Mouse (Mus musculus): ENCODE measurements around the gene Mapk8ip1. TPM values are rescaled to one million over a fixed set of nuclear protein-coding genes. Genes with fewer than 3 reads are reported as not detected.
"Not testable (repeated sequence)": the region's sequence is repeated elsewhere in the genome, so short reads cannot be mapped to it uniquely, and the experiment has no call there.

Mapk8ip1 gene
- polyA plus RNA-seq, 1 experiment from 2014 or later, result 37.1 TPM

GRCm38 (mm10) chr2:92423156-92423555 is 22.1 kb upstream of the Mapk8ip1 start:
- no peak overlapping the region for H3K4me3 ChIP-seq
- H3K36me3 ChIP-seq (replicated peaks), result peaks cover 86% of the 10 kb centered on the region
- no peak for DNase-seq (ENCODE audit: low spot score)
- H3K9me3 ChIP-seq, result no peaks in the 10 kb centered on the region
- peaks cover 40% of the 10 kb centered on the region for H3K4me1 ChIP-seq
- 0 out of 2 replicates have a peak overlapping the region, but pooled peaks have one; percentile 65 for H3K27ac ChIP-seq (replicated peaks)
- WGBS, result 90% methylated on average over 9 of the region's 9 CpGs
- no peaks in the 10 kb centered on the region for H3K27me3 ChIP-seq (replicated peaks; ENCODE audit: low read depth, poor library complexity, severe bottlenecking)

- Histone ChIP-seq H3K9me3 (no peaks in the 10 kb centered on the region), H3K27me3 (replicated peaks; ENCODE audit: low read depth, poor library complexity, severe bottlenecking) (no peaks in the 10 kb centered on the region), H3K27ac (replicated peaks) (no peak overlapping the region), H3K4me3 (no peak overlapping the region), H3K36me3 (replicated peaks) (peaks cover 92% of the 10 kb centered on the region), H3K4me1 (peaks cover 34% of the 10 kb centered on the region)
- no peak for DNase-seq (ENCODE audit: low spot score)
- 75% methylated on average over 10 of the region's 10 CpGs for WGBS
Observed at GRCm38 (mm10) chr2:92422388-92423135, 21.5 kb upstream of the Mapk8ip1 start.

- Histone ChIP-seq H3K4me1 (peaks cover 29% of the 10 kb centered on the region), H3K9me3 (no peaks in the 10 kb centered on the region), H3K4me3 (no peak overlapping the region), H3K27me3 (replicated peaks; ENCODE audit: low read depth, poor library complexity, severe bottlenecking) (no peaks in the 10 kb centered on the region), H3K27ac (replicated peaks) (no peak overlapping the region), H3K36me3 (replicated peaks) (peaks cover 99% of the 10 kb centered on the region)
- WGBS, result 91% methylated on average over 7 of the region's 7 CpGs
- DNase-seq (ENCODE audit: low spot score), result no peak
Observed at GRCm38 (mm10) chr2:92421723-92422387, 20.8 kb upstream of the Mapk8ip1 start.

GRCm38 (mm10) chr2:92411705-92412104 is 10.6 kb upstream of the Mapk8ip1 start:
- Histone ChIP-seq H3K9me3 (no peaks in the 10 kb centered on the region), H3K27me3 (replicated peaks; ENCODE audit: low read depth, poor library complexity, severe bottlenecking) (no peaks in the 10 kb centered on the region), H3K36me3 (replicated peaks) (peaks cover 99% of the 10 kb centered on the region), H3K4me3 (no peak overlapping the region), H3K4me1 (no peaks in the 10 kb centered on the region), H3K27ac (replicated peaks) (no peak overlapping the region)
- no peak for DNase-seq (ENCODE audit: low spot score)
- 93% methylated on average over 10 of the region's 10 CpGs for WGBS

- Histone ChIP-seq H3K4me3 (no peak overlapping the region), H3K27me3 (replicated peaks; ENCODE audit: low read depth, poor library complexity, severe bottlenecking) (no peaks in the 10 kb centered on the region), H3K4me1 (peaks cover 10% of the 10 kb centered on the region; the same call in 1 of the 2 replicates), H3K27ac (replicated peaks) (no peak overlapping the region), H3K36me3 (replicated peaks) (peaks cover 99% of the 10 kb centered on the region), H3K9me3 (no peaks in the 10 kb centered on the region)
- DNase-seq (ENCODE audit: low spot score), result no peak
- WGBS, result 91% methylated on average over 18 of the region's 18 CpGs
Observed at GRCm38 (mm10) chr2:92408309-92409045, 7.4 kb upstream of the Mapk8ip1 start.

- Histone ChIP-seq H3K36me3 (replicated peaks) (peaks cover 75% of the 10 kb centered on the region), H3K4me3 (no peak overlapping the region), H3K9me3 (no peaks in the 10 kb centered on the region), H3K27ac (replicated peaks) (no peak overlapping the region), H3K27me3 (replicated peaks; ENCODE audit: low read depth, poor library complexity, severe bottlenecking) (peaks cover 3% of the 10 kb centered on the region), H3K4me1 (peaks cover 18% of the 10 kb centered on the region)
- 90% methylated on average over 7 of the region's 7 CpGs for WGBS
- DNase-seq (ENCODE audit: low spot score), result no peak
Observed at GRCm38 (mm10) chr2:92405687-92406086, 4.6 kb upstream of the Mapk8ip1 start.

- H3K9me3 ChIP-seq, result no peaks in the 10 kb centered on the region
- DNase-seq (ENCODE audit: low spot score), result no peak
- H3K27me3 ChIP-seq (replicated peaks; ENCODE audit: low read depth, poor library complexity, severe bottlenecking), result peaks cover 12% of the 10 kb centered on the region
- peaks cover 66% of the 10 kb centered on the region for H3K36me3 ChIP-seq (replicated peaks)
- H3K4me1 ChIP-seq, result peaks cover 22% of the 10 kb centered on the region
- no peak overlapping the region for H3K4me3 ChIP-seq
- 83% methylated on average over 6 of the region's 6 CpGs for WGBS
- H3K27ac ChIP-seq (replicated peaks), result no peak overlapping the region
Observed at GRCm38 (mm10) chr2:92404737-92405136, 3.7 kb upstream of the Mapk8ip1 start.

GRCm38 (mm10) chr2:92403776-92404319 is 2.8 kb upstream of the Mapk8ip1 start:
- peaks cover 22% of the 10 kb centered on the region for H3K4me1 ChIP-seq
- H3K36me3 ChIP-seq (replicated peaks), result peaks cover 57% of the 10 kb centered on the region
- no peaks in the 10 kb centered on the region for H3K9me3 ChIP-seq
- peaks cover 19% of the 10 kb centered on the region for H3K27me3 ChIP-seq (replicated peaks; ENCODE audit: low read depth, poor library complexity, severe bottlenecking)
- no peak overlapping the region for H3K4me3 ChIP-seq
- H3K27ac ChIP-seq (replicated peaks), result no peak overlapping the region
- DNase-seq (ENCODE audit: low spot score), result no peak
- 90% methylated on average over 5 of the region's 5 CpGs for WGBS

- H3K27me3 ChIP-seq (replicated peaks; ENCODE audit: low read depth, poor library complexity, severe bottlenecking), result peaks cover 19% of the 10 kb centered on the region
- H3K4me3 ChIP-seq, result no peak overlapping the region
- no peaks in the 10 kb centered on the region for H3K9me3 ChIP-seq
- H3K4me1 ChIP-seq, result peaks cover 27% of the 10 kb centered on the region
- WGBS, result 78% methylated on average over 4 of the region's 4 CpGs
- no peak for DNase-seq (ENCODE audit: low spot score)
- peaks cover 46% of the 10 kb centered on the region for H3K36me3 ChIP-seq (replicated peaks)
- H3K27ac ChIP-seq (replicated peaks), result no peak overlapping the region
Observed at GRCm38 (mm10) chr2:92402591-92403326, 1.7 kb upstream of the Mapk8ip1 start.

- no peak for DNase-seq (ENCODE audit: low spot score)
- no peaks in the 10 kb centered on the region for H3K9me3 ChIP-seq
- 2% methylated on average over 22 of the region's 22 CpGs for WGBS
Observed at GRCm38 (mm10) chr2:92400682-92401081, 381 bp downstream of the Mapk8ip1 start.

GRCm38 (mm10) chr2:92399877-92400276 is 1.2 kb downstream of the Mapk8ip1 start:
- 65% methylated on average over 4 of the region's 4 CpGs for WGBS
- DNase-seq (ENCODE audit: low spot score); H3K9me3 ChIP-seq; H3K27ac ChIP-seq (replicated peaks): not testable (repeated sequence)
- Histone ChIP-seq H3K4me1 (peaks cover 31% of the 10 kb centered on the region), H3K36me3 (replicated peaks) (peaks cover 18% of the 10 kb centered on the region), H3K27me3 (replicated peaks; ENCODE audit: low read depth, poor library complexity, severe bottlenecking) (peaks cover 19% of the 10 kb centered on the region), H3K4me3 (peak overlapping the region; percentile 76)

More at GRCm38 (mm10) chr2:92400682-92401081, 381 bp downstream of the Mapk8ip1 start:
- Histone ChIP-seq H3K27me3 (replicated peaks; ENCODE audit: low read depth, poor library complexity, severe bottlenecking) (peaks cover 19% of the 10 kb centered on the region), H3K4me3 (peak overlapping the region; percentile 76), H3K27ac (replicated peaks) (peak overlapping the region; percentile 80), H3K36me3 (replicated peaks) (peaks cover 26% of the 10 kb centered on the region), H3K4me1 (peaks cover 33% of the 10 kb centered on the region)

- DNase-seq (ENCODE audit: low spot score), result no peak
- Histone ChIP-seq H3K9me3 (no peaks in the 10 kb centered on the region), H3K27me3 (replicated peaks; ENCODE audit: low read depth, poor library complexity, severe bottlenecking) (peaks cover 30% of the 10 kb centered on the region), H3K36me3 (replicated peaks) (no peaks in the 10 kb centered on the region), H3K27ac (replicated peaks) (no peak overlapping the region), H3K4me3 (no peak overlapping the region), H3K4me1 (peaks cover 45% of the 10 kb centered on the region)
- WGBS, result 77% methylated on average over 1 of the region's 1 CpGs
Observed at GRCm38 (mm10) chr2:92397436-92397835, 3.6 kb downstream of the Mapk8ip1 start.

Measured in embryonic facial prominence, embryonic 10.5 days (tissue).